Mouse (Mus musculus) spleen, embryonic (tissue): ENCODE results near the gene Bnc2.

Experiments used
- CTCF ChIA-PET: fragments of 350-600 bp; sonication (Branson Sonifier 250); formaldehyde crosslinking; loops from one replicate; lab custom pipeline; 2022; lab: Charles Lee

Bnc2 gene

DNA sequence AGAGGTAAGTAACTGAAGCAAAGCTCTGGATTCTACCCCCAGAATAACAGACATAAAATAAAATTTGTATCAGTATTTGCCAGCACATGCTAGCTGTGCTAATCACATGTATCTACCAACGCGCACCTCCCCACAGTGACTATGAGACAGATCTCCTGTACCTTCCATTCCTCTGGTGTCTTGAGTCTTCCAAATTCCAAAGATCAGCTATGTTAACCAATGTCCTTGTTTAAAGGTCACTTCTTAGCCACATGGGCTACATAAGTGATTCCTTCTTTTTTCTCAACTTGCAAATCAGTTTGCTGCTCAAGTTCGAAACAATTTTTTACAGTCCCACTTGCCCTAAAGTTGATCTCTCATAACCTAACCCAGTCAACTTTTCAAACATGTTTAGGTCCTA lies 167.5 kb downstream of the Bnc2 start:
- CTCF ChIA-PET, result no interaction called here

- CTCF ChIA-PET, result no interaction called here
These were observed 172.3 kb downstream of the Bnc2 start for GRCm38 (mm10) chr4:84502581-84503269.

GRCm38 (mm10) chr4:84500796-84501349 lies 174.2 kb downstream of the Bnc2 start:
- CTCF ChIA-PET, result no interaction called here

DNA sequence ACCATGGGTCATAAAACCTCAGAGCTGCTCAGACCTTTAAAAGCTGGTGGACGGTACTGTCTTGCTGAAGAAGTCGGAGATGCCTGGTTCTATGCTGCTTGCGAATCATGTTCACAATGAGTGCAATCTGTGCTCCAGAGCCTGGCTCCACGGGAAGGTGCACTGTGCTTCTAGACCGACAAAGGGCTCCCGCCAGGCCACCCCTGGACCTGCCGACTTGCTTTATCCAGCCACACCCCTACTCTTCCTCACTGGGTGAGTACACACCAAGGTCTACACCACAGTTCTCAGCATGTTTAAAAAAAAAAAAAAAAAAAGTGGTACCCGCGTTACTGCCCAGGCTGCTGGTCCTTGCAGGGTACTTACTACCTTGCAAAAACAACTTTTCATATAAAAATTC lies 174.8 kb downstream of the Bnc2 start:
- CTCF ChIA-PET, result no interaction called here

- CTCF ChIA-PET, result no interaction called here
These were observed 176.6 kb downstream of the Bnc2 start for GRCm38 (mm10) chr4:84498469-84498868.

GRCm38 (mm10) chr4:84488323-84488722 lies 186.8 kb downstream of the Bnc2 start:
- CTCF ChIA-PET, result no interaction called here

DNA sequence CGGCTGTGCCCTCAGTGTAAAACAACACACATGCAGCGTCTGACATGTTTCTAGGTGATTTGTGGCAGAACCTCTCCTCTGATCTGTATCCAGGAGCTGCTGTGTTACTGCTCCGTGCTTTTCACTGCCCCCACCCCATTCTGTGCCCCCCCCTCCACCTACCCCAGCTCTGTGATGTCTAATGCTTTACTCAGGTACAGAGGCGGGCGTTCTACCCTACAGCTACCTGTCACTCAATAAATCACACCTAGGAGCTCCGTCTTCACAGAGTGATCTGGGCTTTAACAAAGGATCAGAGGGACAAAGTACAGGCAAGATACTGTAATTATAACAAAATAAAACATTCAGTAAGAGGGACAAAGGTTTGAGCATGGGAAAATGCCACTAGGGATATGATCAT lies 192.4 kb downstream of the Bnc2 start:
- CTCF ChIA-PET, result no interaction called here

DNA sequence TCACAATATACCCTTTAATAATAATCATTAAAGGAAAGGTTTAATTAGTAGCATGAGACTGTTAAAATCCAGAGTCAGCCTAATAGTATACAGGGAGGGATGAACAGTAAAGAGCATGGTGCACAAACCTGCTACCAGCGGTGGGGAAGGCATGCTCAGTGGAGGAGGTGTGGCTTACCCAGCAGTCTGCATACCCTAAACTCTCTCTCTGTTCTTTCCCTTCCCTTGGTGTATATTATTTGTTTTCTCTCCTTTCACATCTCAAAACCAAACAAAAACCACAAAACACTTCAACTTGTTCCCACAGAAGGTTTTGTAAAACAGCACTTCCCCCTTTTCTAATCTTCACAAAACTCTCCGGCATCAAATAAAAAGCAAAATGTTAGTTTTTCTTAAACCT lies 202.4 kb downstream of the Bnc2 start:
- CTCF ChIA-PET, result no interaction called here

GRCm38 (mm10) chr4:84470106-84470885 lies 204.8 kb downstream of the Bnc2 start:
- CTCF ChIA-PET, result no interaction called here

GRCm38 (mm10) chr4:84469400-84469799 lies 205.7 kb downstream of the Bnc2 start:
- CTCF ChIA-PET, result no interaction called here

GRCm38 (mm10) chr4:84467722-84468121 lies 207.4 kb downstream of the Bnc2 start:
- CTCF ChIA-PET, result no interaction called here

- CTCF ChIA-PET, result no interaction called here
These were observed 216.9 kb downstream of the Bnc2 start for GRCm38 (mm10) chr4:84458218-84458560.

DNA sequence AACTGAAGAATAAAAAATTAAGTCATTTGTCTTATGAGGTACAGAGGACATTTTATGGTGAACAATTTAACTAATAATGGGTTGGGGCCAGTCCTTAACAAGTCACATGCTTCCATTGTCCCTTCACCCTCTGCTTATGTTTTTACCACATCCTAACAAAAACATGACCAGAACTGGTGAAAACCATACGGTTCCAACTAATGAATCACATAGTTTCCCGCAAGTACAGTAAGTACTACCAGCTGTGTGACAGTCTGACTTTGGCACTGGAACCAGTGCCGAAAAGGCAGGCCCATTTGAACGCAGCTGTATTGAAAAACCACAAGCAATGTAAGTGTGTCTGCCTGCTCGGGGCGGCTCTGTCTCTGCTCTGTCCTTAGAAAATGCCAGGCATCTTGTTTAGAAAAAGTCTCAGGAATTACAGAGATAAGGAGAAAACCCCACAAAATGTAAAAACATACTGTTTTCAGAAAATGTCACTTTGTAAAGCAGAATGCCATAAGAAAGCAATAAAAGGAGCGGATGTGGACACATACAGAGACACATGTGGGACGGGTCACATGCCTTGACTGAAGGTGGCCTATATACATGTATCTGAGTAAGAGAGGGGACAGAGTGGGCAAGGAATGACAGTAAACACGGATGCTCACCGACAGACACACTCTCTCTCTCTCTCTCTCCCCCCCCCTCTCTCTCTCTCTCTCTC lies 217.4 kb downstream of the Bnc2 start:
- CTCF ChIA-PET, result no interaction called here

- CTCF ChIA-PET, result no interaction called here
These were observed 218.2 kb downstream of the Bnc2 start for GRCm38 (mm10) chr4:84456853-84457249.

- CTCF ChIA-PET, result no interaction called here
These were observed 218.8 kb downstream of the Bnc2 start for GRCm38 (mm10) chr4:84456198-84456852.

GRCm38 (mm10) chr4:84454493-84454892 lies 220.6 kb downstream of the Bnc2 start:
- CTCF ChIA-PET, result no interaction called here

DNA sequence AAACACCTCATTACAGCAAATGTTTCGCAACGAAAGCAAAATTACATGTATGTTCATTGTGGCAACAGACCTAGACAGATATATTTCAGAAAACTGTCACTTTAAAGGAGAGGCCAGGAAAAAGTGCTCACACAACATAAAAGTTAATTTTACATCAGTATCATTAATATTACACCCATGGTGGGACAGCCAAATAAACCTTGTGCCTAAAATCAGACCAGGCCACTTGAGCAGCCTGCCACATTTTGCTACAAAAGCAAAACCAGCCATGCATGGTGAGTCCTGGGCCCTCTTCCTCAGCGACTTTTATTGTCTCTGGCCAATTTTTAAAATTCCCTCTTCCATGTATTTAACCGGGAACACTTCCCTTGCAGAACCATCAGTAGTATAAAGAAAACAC lies 221.5 kb downstream of the Bnc2 start:
- CTCF ChIA-PET, result no interaction called here

DNA sequence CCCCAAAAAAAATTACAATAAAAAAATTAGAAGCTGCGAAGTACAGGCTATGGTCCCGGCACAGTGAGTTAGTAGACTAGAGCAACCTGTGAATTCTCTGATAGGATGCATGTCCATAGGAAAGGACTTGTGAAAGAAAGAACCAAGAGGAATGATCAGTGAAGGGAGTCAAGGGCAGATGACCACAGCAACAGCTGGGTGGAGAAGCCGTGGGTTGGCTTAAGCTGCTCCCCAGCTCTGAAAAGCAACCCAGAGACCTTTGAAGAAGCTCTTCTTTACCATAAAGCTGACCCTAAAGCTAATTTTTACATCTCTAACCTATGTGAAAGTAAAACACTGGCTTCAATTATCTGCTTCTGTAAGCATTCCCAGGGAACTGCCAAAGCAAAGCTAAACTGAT lies 222.4 kb downstream of the Bnc2 start:
- CTCF ChIA-PET, result no interaction called here

GRCm38 (mm10) chr4:84449246-84450005 lies 225.6 kb downstream of the Bnc2 start:
- CTCF ChIA-PET, result no interaction called here

GRCm38 (mm10) chr4:84433324-84433723 lies 241.8 kb downstream of the Bnc2 start:
- CTCF ChIA-PET, result no interaction called here
